Mouse (Mus musculus) midbrain, postnatal 0 days (tissue): Measurements from ENCODE around the gene Prrc2b. TPM values are rescaled to one million over a fixed set of nuclear protein-coding genes. Genes with fewer than 3 reads are reported as not detected.

Source experiments
- ATAC-seq: fragments of 200-750 bp; cut with Nextera tagmentation; 2 replicates; pipeline ENCODE4 v1.8.0; 2017; ENCODE audit warnings: moderate number of reproducible peaks, mild to moderate bottlenecking, moderate TSS enrichment, moderate library complexity; ENCODE audit not compliant: low FRiP score
- DNase-seq: peaks from one replicate; pipeline ENCODE4 v3.0.0-alpha.2; 2015; ENCODE audit warnings: low spot score
- H3K27ac ChIP-seq: fragments of 300-500 bp; sonication (generic); 2 replicates; pipeline ENCODE4 v1.5.1; 2014; ENCODE audit warnings: low read depth, mild to moderate bottlenecking, low read length, mixed read lengths
- H3K27me3 ChIP-seq: fragments of 300-500 bp; sonication (generic); 2 replicates; pipeline ENCODE4 v1.6.1; 2014; ENCODE audit warnings: low read length, control low read depth, mixed read lengths; ENCODE audit not compliant: insufficient read depth
- H3K36me3 ChIP-seq: fragments of 300-500 bp; sonication (generic); 2 replicates; pipeline ENCODE4 v1.6.1; 2014; ENCODE audit warnings: low read length, control low read depth, mixed read lengths; ENCODE audit not compliant: insufficient read depth
- H3K4me1 ChIP-seq: fragments of 300-500 bp; sonication (generic); 2 replicates; pipeline ENCODE4 v1.6.1; 2014; ENCODE audit warnings: mild to moderate bottlenecking, control low read depth, antibody characterized with exemption, low read length, mixed read lengths; ENCODE audit not compliant: insufficient read depth
- H3K4me2 ChIP-seq: fragments of 300-500 bp; sonication (generic); 2 replicates; pipeline ENCODE4 v1.6.1; 2014; ENCODE audit warnings: low read depth, mild to moderate bottlenecking, low read length, mixed read lengths; ENCODE audit not compliant: poor library complexity, severe bottlenecking
- H3K4me3 ChIP-seq: fragments of 300-500 bp; sonication (generic); 2 replicates; pipeline ENCODE4 v1.5.1; 2014; ENCODE audit warnings: low read depth, mild to moderate bottlenecking, low read length, moderate library complexity
- H3K9ac ChIP-seq: fragments of 300-500 bp; sonication (generic); replicated peaks from 2 replicates; pipeline ENCODE4 v1.6.1; 2014; ENCODE audit warnings: mild to moderate bottlenecking, low read length, moderate library complexity, mixed read lengths; ENCODE audit not compliant: poor library complexity, severe bottlenecking
- H3K9me3 ChIP-seq: fragments of 300-500 bp; sonication (generic); 2 replicates; pipeline ENCODE4 v1.6.1; 2016; ENCODE audit warnings: low read length, control low read depth
- CTCF ChIP-seq: IDR thresholded peaks from 2 replicates; pipeline ENCODE4 v1.5.1; 2016; ENCODE audit warnings: antibody characterized with exemption, mild to moderate bottlenecking
- WGBS: fragments of 180-500 bp; shearing (Covaris S2); extraction: QIAGEN DNeasy Blood & Tissue Kit; methylation state at CpG from one replicate; pipeline ENCODE4 v1.1.7; 2014; 5-methylcytosine and 5-hydroxymethylcytosine counted together
- polyA plus RNA-seq: library from polyadenylated mRNA; unstranded; fragments of >200 nt; fragmentation: Nextera tagmentation; extraction: Ambion mirVana; gene quantifications from 2 replicates; pipeline ENCODE4 v1.2.1, GENCODE M21; 2015
- total RNA-seq: library from RNA; depleted of rRNA; stranded (reverse); fragments of >200 nt; gene quantifications from 2 replicates; pipeline ENCODE4 v1.2.3, GENCODE M21; 2014

Gene Prrc2b
- total and polyA plus RNA-seq, 2 experiments from 2014 or later = 65.9 to 164 TPM

DNA sequence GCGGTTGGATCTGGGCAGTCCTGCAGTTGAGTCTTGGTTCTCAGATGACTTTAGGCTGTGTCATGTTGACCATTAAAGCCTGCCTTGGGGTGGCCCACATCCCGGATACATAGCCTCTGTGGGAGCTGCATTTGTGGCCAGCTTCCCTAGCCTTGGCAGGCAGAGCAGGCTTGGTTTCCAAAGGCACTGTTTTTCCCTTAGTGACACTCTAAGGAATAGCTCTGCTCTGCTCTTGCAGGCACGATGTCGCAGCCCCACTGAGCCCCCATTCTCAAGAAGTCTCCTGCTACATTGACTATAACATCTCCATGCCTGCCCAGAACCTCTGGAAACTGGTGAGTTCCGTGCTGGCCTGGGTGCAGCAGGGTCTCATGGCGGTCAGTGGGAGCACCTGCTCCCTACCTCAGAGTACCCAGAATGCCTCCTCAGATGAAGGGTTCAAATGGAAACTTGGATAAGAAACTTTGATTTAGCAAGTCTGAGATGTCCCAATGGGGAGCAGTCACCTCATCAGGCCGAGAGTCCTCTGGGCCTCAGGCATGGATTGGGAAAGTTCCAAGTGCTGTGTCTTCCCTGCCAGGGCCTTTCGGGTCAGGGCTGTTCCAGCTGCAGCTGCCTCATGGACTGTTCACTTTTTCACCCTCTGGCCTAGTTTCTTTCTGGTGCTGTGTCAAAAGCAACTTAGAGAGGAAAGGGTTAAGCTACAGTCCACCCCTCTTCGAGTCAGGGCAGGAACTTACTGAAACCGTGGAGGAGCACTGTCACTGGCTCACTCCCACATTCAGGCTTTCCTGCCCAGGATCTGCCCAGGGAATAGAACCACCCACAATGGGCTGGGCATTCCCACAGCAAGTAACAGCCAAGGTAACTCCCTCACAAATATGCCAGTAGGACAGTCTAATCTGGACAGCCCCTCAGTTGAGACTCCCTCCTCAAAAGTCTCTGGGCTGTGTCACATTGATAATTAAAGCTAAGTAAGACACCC is 97.8 kb downstream of the Prrc2b start:
- Histone ChIP-seq H3K36me3 (peaks cover 84% of the 10 kb centered on the region), H3K9ac (no peak overlapping the region), H3K9me3 (no peaks in the 10 kb centered on the region), H3K27ac (no peak overlapping the region), H3K4me1 (no peaks in the 10 kb centered on the region), H3K4me3 (no peak overlapping the region), H3K4me2 (no peak overlapping the region), H3K27me3 (no peaks in the 10 kb centered on the region)
- 79% methylated on average over 10 of the region's 10 CpGs for WGBS
- no peak for TF ChIP-seq CTCF
- ATAC-seq = no peak
- DNase-seq = no peak

DNA sequence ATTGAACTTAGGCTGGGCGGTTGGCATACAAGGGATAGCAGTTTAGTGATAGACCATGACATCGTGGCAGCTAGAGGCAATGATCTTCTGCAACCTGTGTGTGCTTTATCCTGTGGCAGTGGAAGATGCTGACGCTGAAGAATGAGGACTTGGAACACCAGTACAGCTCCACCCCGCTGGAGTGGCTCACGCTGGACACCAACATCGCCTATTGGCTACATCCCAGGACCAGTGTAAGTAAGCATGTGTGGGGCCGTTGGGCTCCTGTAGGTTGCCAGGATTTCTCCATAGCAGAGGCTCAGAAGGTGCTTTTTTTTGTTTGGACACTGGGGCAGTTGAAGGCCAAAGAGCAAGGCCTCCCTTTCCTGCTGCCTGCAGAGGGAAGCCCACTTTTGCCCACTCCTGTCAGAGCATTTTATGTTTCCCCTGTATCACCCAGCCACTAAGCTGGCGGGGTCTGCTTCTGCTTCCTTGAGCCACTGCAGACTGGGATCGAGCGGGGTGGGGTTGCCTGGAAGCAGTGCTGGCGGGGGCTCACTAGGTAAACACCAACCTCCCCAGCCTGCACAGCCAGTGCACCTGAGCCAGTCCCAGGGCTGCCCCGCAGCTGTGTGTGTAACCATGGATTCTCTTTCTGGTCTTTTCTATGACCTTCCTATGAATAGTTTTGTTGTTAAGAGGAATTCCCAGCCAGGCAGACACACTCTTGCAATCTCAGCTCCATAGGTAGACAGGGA is 101.1 kb downstream of the Prrc2b start:
- Histone ChIP-seq H3K27me3 (no peaks in the 10 kb centered on the region), H3K9me3 (no peaks in the 10 kb centered on the region), H3K36me3 (peaks cover 75% of the 10 kb centered on the region), H3K27ac (no peak overlapping the region), H3K4me3 (no peak overlapping the region), H3K4me1 (no peaks in the 10 kb centered on the region), H3K9ac (no peak overlapping the region), H3K4me2 (no peak overlapping the region)
- DNase-seq = no peak
- no peak for ATAC-seq
- TF ChIP-seq CTCF = no peak
- 90% methylated on average over 12 of the region's 12 CpGs for WGBS

DNA sequence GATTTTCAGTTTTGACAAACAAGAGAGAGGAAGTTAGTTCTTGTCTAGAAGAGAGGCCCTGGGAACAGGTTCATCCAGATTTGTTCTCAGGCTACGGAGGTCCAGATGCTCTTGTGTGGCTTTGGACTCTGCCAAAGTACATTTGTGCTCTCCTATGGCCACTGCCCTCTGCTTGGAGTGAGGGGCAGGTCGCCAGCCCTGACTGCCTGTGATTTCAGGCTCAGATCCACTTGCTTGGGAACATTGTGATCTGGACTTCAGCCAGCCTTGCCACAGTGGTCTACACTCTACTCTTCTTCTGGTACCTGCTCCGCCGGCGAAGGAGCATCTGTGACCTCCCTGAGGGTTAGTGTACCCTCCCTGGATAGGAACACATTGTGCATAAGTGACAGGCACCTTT is 101.8 kb downstream of the Prrc2b start:
- WGBS = 95% methylated on average over 5 of the region's 5 CpGs
- no peak overlapping the region for H3K9ac ChIP-seq
- no peaks in the 10 kb centered on the region for H3K9me3 ChIP-seq
- H3K27me3 ChIP-seq = no peaks in the 10 kb centered on the region
- no peaks in the 10 kb centered on the region for H3K4me1 ChIP-seq
- no peak overlapping the region for H3K27ac ChIP-seq
- TF ChIP-seq CTCF = no peak
- DNase-seq = no peak
- peaks cover 75% of the 10 kb centered on the region for H3K36me3 ChIP-seq
- no peak overlapping the region for H3K4me3 ChIP-seq
- H3K4me2 ChIP-seq = no peak overlapping the region
- no peak for ATAC-seq

DNA sequence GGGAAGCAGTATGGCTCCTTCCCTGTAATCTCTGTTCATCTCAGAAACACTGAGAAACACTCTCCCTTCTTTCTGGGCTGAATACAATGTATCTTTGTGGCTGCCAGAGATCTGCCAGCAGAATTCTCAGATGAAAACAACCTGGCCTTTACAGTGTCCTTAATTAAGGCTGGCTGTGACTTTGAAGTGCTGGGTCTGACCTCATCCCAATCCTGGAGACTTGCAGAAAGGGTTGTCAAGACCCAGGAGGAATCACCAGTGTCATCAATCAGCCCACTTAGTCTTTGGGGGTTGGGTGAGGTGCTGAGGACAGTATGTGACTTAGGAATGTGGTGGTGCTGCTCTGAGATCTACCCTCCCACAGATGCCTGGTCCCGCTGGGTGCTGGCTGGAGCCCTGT is 102.5 kb downstream of the Prrc2b start:
- no peak for TF ChIP-seq CTCF
- DNase-seq = no peak
- WGBS = 89% methylated on average over 1 of the region's 1 CpGs
- Histone ChIP-seq H3K36me3 (peaks cover 72% of the 10 kb centered on the region), H3K9ac (no peak overlapping the region), H3K4me2 (no peak overlapping the region), H3K9me3 (no peaks in the 10 kb centered on the region), H3K4me1 (no peaks in the 10 kb centered on the region), H3K27ac (no peak overlapping the region), H3K4me3 (no peak overlapping the region), H3K27me3 (no peaks in the 10 kb centered on the region)
- no peak for ATAC-seq

DNA sequence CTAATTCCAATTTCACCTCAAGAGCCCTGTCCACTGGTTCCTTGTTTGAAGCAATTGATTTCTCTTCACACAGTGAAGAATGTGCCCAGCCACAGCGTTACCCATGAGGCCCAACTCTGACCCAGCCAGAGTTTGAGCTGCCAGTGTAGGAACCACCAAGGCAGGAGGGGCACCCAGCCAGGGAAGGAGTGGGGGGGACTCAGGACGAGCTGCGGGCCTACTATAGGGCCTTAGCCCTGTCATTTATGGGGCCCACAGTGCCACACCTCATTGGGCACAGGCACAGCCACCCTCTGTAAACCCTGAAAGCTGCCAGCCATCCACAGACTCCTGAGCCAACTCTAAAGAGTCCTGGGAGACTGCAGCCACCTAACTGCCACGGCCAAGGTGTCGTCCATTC is 103.7 kb downstream of the Prrc2b start:
- WGBS = 89% methylated on average over 5 of the region's 5 CpGs
- H3K36me3 ChIP-seq = peaks cover 63% of the 10 kb centered on the region

DNA sequence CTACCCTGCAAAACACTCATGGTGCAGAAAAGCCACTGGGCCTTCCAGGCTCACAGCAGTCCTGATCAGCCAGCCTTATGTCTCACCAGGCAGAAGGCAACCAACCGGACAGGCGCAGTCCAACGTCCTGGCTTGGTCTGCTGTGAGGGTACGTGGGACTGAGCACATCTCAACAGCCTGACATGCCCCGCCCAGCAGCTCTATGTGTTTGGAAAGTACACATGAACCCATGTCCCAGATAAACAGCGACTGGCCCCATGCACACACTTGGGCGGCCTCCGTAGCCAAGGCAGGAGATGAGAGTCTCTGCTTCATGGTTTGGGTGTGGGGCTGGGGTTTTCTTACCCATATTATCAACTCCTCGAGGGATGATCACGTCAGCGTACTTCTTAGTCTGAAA is 105.4 kb downstream of the Prrc2b start:
- Histone ChIP-seq H3K4me3 (no peak overlapping the region), H3K4me2 (no peak overlapping the region), H3K9me3 (no peaks in the 10 kb centered on the region), H3K27me3 (no peaks in the 10 kb centered on the region), H3K27ac (no peak overlapping the region), H3K36me3 (peaks cover 55% of the 10 kb centered on the region), H3K9ac (no peak overlapping the region), H3K4me1 (peaks cover 5% of the 10 kb centered on the region)
- TF ChIP-seq CTCF = no peak
- WGBS = 97% methylated on average over 11 of the region's 11 CpGs
- no peak for DNase-seq
- ATAC-seq = no peak

More for the DNA sequence above, 103.7 kb downstream of the Prrc2b start:
- DNase-seq (no peak), ATAC-seq (no peak)
- Histone ChIP-seq H3K4me1 (peaks cover 5% of the 10 kb centered on the region), H3K9me3 (no peaks in the 10 kb centered on the region), H3K9ac (no peak overlapping the region), H3K4me2 (no peak overlapping the region), H3K4me3 (no peak overlapping the region), H3K27ac (no peak overlapping the region), H3K27me3 (no peaks in the 10 kb centered on the region)
- no peak for TF ChIP-seq CTCF
